Mouse (Mus musculus) ES-Bruce4 (cell line): ENCODE data around the gene Taok3. TPM values are rescaled to one million over a fixed set of nuclear protein-coding genes. Genes with fewer than 3 reads are reported as not detected.

Experiments used
- H3K27ac ChIP-seq: 2 replicates; pipeline ENCODE4 v1.5.1; 2012; ENCODE audit warnings: low read length, inconsistent platforms; ENCODE audit not compliant: insufficient read depth
- H3K27me3 ChIP-seq: 2 replicates; pipeline ENCODE4 v1.6.1; 2012; ENCODE audit warnings: mild to moderate bottlenecking, low read length, inconsistent platforms; ENCODE audit not compliant: control insufficient read depth, poor library complexity, insufficient read depth, severe bottlenecking
- H3K36me3 ChIP-seq: 2 replicates; pipeline ENCODE4 v1.6.1; 2012; ENCODE audit warnings: inconsistent platforms, mild to moderate bottlenecking, low read length, moderate library complexity; ENCODE audit not compliant: control insufficient read depth, poor library complexity, insufficient read depth, severe bottlenecking
- H3K4me1 ChIP-seq: one replicate; pipeline ENCODE4 v1.8.1; 2011; ENCODE audit warnings: low read length; ENCODE audit not compliant: control insufficient read depth, insufficient read depth
- H3K4me3 ChIP-seq: 2 replicates; pipeline ENCODE4 v1.5.1; 2011; ENCODE audit warnings: low read depth, mild to moderate bottlenecking, low read length
- H3K9ac ChIP-seq: 2 replicates; pipeline ENCODE4 v1.6.1; 2012; ENCODE audit warnings: low read depth, mild to moderate bottlenecking, inconsistent platforms; ENCODE audit not compliant: poor library complexity, severe bottlenecking
- H3K9me3 ChIP-seq: replicated peaks from 2 replicates; pipeline ENCODE4 v1.6.1; 2012; ENCODE audit warnings: mild to moderate bottlenecking, low read length, inconsistent platforms; ENCODE audit not compliant: control insufficient read depth, poor library complexity, insufficient read depth, severe bottlenecking
- CTCF ChIP-seq: IDR thresholded peaks from one replicate; pipeline ENCODE4 v1.8.1; 2011; ENCODE audit warnings: low read depth, low read length
- EP300 ChIP-seq: IDR thresholded peaks from 2 replicates; pipeline ENCODE4 v1.6.1; 2011; ENCODE audit warnings: low read depth, low read length; ENCODE audit not compliant: insufficient read depth
- POLR2A ChIP-seq: IDR thresholded peaks from one replicate; pipeline ENCODE4 v1.8.1; 2011; ENCODE audit warnings: low read length; ENCODE audit not compliant: insufficient read depth
- polyA plus RNA-seq: library from polyadenylated mRNA; stranded (reverse); fragments of >200 nt; gene quantifications from 2 replicates; pipeline ENCODE4 v1.2.4, GENCODE M21; 2011; ENCODE audit warnings: low read depth; ENCODE audit not compliant: missing spikeins, insufficient read depth, insufficient read length

The Taok3 gene
- polyA plus RNA-seq, 1 experiment, result 27.3 TPM

DNA sequence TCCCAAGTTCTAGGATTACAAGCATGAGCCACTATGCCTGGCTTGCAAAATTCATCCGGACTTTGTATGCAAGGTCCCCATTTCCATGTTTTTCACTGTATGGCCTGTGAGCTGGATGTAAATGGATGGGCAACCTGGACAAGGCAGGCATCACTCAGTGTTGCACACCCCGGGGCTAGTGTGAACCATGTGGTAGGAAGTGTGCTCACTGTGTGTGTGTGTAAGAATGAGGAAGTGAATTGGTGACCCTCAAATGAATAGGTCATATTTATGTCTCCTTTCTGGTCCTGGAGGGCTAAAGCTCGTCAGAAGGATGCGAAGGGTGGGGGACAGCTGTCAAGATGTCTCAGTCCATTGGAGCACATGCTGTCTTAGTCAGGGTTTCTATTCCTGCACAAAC, 7.1 kb downstream of the Taok3 start:
- no peak overlapping the region for H3K27ac ChIP-seq
- H3K9me3 ChIP-seq, result no peaks in the 10 kb centered on the region
- H3K9ac ChIP-seq, result no peak overlapping the region
- H3K36me3 ChIP-seq, result no peaks in the 10 kb centered on the region
- H3K4me1 ChIP-seq, result peaks cover 2% of the 10 kb centered on the region
- TF ChIP-seq CTCF (no peak), POLR2A (no peak), EP300 (no peak)
- no peak overlapping the region for H3K4me3 ChIP-seq
- H3K27me3 ChIP-seq, result no peaks in the 10 kb centered on the region

DNA sequence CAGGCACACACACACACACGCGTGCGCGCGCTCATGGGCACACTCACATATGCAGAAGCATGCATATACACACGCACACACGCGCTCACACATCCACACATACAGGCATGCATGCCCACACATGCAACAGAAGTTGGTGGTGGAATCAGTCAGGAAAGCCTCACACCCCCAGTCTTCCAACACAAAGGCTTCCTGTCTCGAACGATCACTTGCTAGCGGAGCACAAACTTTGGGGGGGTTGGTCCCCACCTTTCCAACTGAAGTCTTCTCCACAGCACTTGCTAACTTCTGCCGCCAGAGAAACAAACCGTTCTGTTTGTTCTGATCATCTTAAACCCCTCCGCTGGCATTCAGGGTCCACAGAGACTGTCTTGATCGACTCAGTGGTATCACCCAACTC, 10.8 kb downstream of the Taok3 start:
- H3K27me3 ChIP-seq, result no peaks in the 10 kb centered on the region
- no peaks in the 10 kb centered on the region for H3K9me3 ChIP-seq
- H3K9ac ChIP-seq, result no peak overlapping the region
- H3K27ac ChIP-seq, result no peak overlapping the region
- H3K4me1 ChIP-seq, result no peaks in the 10 kb centered on the region
- H3K4me3 ChIP-seq, result no peak overlapping the region
- no peaks in the 10 kb centered on the region for H3K36me3 ChIP-seq
- TF ChIP-seq CTCF (no peak), EP300 (no peak), POLR2A (no peak)

- Histone ChIP-seq H3K9ac (no peak overlapping the region), H3K36me3 (no peaks in the 10 kb centered on the region), H3K4me3 (no peak overlapping the region), H3K4me1 (no peaks in the 10 kb centered on the region), H3K27ac (no peak overlapping the region), H3K9me3 (no peaks in the 10 kb centered on the region), H3K27me3 (no peaks in the 10 kb centered on the region)
- TF ChIP-seq POLR2A (no peak), CTCF (no peak), EP300 (no peak)
These were observed 13.6 kb downstream of the Taok3 start for GRCm38 (mm10) chr5:117133446-117134065.

GRCm38 (mm10) chr5:117134066-117134888, 14.3 kb downstream of the Taok3 start:
- no peak overlapping the region for H3K4me3 ChIP-seq
- no peaks in the 10 kb centered on the region for H3K36me3 ChIP-seq
- H3K4me1 ChIP-seq, result no peaks in the 10 kb centered on the region
- no peak overlapping the region for H3K27ac ChIP-seq
- H3K27me3 ChIP-seq, result no peaks in the 10 kb centered on the region
- TF ChIP-seq CTCF (no peak), POLR2A (no peak), EP300 (no peak)
- H3K9me3 ChIP-seq, result no peaks in the 10 kb centered on the region
- H3K9ac ChIP-seq, result no peak overlapping the region

DNA sequence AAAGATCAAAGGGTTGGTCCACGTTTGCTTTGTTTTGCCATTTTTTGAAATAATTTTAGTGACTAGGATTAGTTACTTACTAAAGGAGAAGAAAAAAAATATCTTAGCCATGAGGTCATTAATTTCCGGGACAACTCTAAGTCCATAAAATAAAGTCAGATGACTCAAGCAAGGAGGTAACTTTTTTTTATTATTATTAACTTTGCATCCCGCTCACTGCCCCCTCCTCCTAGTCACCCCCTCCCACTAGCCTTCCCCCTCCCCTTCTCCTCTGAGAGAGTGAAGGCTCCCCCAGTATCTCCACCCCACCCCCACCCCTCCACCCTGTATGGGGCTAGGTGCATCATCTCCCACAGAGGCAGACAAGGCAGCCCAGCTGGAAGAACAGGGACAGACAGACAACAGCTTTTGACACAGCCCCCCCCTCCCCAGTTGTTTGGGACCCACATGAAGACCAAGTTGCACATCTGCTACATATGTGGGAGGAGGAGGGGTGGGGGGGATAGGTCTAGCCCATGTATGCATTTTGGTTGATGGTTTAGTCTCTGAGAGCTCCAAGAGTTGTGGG, 15.0 kb downstream of the Taok3 start:
- Histone ChIP-seq H3K9me3 (no peaks in the 10 kb centered on the region), H3K4me1 (no peaks in the 10 kb centered on the region), H3K4me3 (no peak overlapping the region), H3K9ac (no peak overlapping the region), H3K27me3 (no peaks in the 10 kb centered on the region), H3K36me3 (no peaks in the 10 kb centered on the region), H3K27ac (no peak overlapping the region)
- TF ChIP-seq EP300, result no peak
- TF ChIP-seq POLR2A, result no peak
- TF ChIP-seq CTCF, result no peak

GRCm38 (mm10) chr5:117135869-117136268, 15.9 kb downstream of the Taok3 start:
- no peak overlapping the region for H3K27ac ChIP-seq
- no peaks in the 10 kb centered on the region for H3K4me1 ChIP-seq
- H3K4me3 ChIP-seq, result no peak overlapping the region
- H3K9me3 ChIP-seq, result no peaks in the 10 kb centered on the region
- H3K9ac ChIP-seq, result no peak overlapping the region
- no peaks in the 10 kb centered on the region for H3K36me3 ChIP-seq
- TF ChIP-seq EP300 (no peak), CTCF (no peak), POLR2A (no peak)
- H3K27me3 ChIP-seq, result no peaks in the 10 kb centered on the region
